Mouse (Mus musculus) liver, embryonic 12.5 days (tissue): ENCODE measurements around the gene Ltf. TPM values are rescaled to one million over a fixed set of nuclear protein-coding genes. Genes with fewer than 3 reads are reported as not detected.

Experiments used
- ATAC-seq: fragments of 200-750 bp; cut with Nextera tagmentation; 2 replicates; pipeline ENCODE4 v1.8.0; 2017; ENCODE audit warnings: moderate number of reproducible peaks, mild to moderate bottlenecking, moderate library complexity
- H3K27ac ChIP-seq: fragments of 300-500 bp; sonication (generic); 2 replicates; pipeline ENCODE4 v1.5.1; 2016; ENCODE audit warnings: mild to moderate bottlenecking
- H3K27me3 ChIP-seq: fragments of 300-500 bp; sonication (generic); replicated peaks from 2 replicates; pipeline ENCODE4 v1.6.1; 2016; ENCODE audit warnings: mild to moderate bottlenecking, moderate library complexity
- H3K36me3 ChIP-seq: fragments of 300-500 bp; sonication (generic); 2 replicates; pipeline ENCODE4 v1.6.1; 2016; ENCODE audit warnings: mild to moderate bottlenecking, moderate library complexity
- H3K4me1 ChIP-seq: fragments of 300-500 bp; sonication (generic); 2 replicates; pipeline ENCODE4 v1.6.1; 2016
- H3K4me2 ChIP-seq: fragments of 300-500 bp; sonication (generic); 2 replicates; pipeline ENCODE4 v1.6.1; 2016; ENCODE audit warnings: mild to moderate bottlenecking, moderate library complexity
- H3K4me3 ChIP-seq: fragments of 300-500 bp; sonication (generic); 2 replicates; pipeline ENCODE4 v1.5.1; 2016; ENCODE audit warnings: mild to moderate bottlenecking, moderate library complexity
- H3K9ac ChIP-seq: fragments of 300-500 bp; sonication (generic); 2 replicates; pipeline ENCODE4 v1.6.1; 2016; ENCODE audit warnings: mild to moderate bottlenecking, moderate library complexity
- H3K9me3 ChIP-seq: fragments of 300-500 bp; sonication (generic); replicated peaks from 2 replicates; pipeline ENCODE4 v1.6.1; 2016; ENCODE audit warnings: mild to moderate bottlenecking, moderate library complexity
- WGBS: fragments of 180-500 bp; shearing (Covaris S2); methylation state at CpG from one replicate; pipeline ENCODE4 v1.1.7; 2016; ENCODE audit not compliant: insufficient replicate concordance; 5-methylcytosine and 5-hydroxymethylcytosine counted together
- polyA plus RNA-seq: library from polyadenylated mRNA; unstranded; fragments of >200 nt; fragmentation: Nextera tagmentation; extraction: Ambion mirVana; gene quantifications from 2 replicates; pipeline ENCODE4 v1.2.1, GENCODE M21; 2016

Ltf gene
- 17.0 and 18.7 TPM in 2 replicates for polyA plus RNA-seq

- 32% methylated on average over 5 of the region's 5 CpGs for WGBS
- Histone ChIP-seq H3K9me3 (no peaks in the 10 kb centered on the region), H3K9ac (no peak within 1 kb of the TSS), H3K27ac (no peak within 1 kb of the TSS), H3K4me2 (no peak within 1 kb of the TSS), H3K4me1 (0 out of 2 replicates have a peak, but pooled peaks cover 11% of the 10 kb centered on the region), H3K36me3 (no peaks in the 10 kb centered on the region), H3K4me3 (no peak within 1 kb of the TSS), H3K27me3 (no peaks in the 10 kb centered on the region)
- ATAC-seq: 0 out of 2 replicates have a peak, but pooled peaks have one; percentile 37
These were observed at the start of gene Ltf for GRCm38 (mm10) chr9:111019022-111019421. TSS of gene Ltf (plus strand) at chr9:111019271.

DNA sequence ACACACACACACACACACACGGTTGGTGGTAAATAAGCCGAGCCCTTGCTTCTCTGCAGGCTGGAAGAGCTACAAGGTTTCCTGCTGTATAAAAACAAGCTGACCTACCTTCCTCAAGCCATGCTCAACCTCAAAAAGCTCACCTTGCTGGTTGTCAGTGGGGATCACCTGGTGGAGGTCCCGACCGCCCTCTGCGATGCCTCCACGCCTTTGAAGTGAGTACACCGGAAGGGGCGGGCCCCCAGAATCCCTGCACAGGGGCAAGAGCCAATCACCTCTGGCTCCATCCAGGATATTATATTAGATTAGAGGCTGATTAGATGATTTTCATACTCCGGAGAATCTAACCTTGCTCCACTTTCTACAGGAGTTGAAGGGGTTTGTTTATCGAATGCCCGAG is 39.7 kb upstream of the Ltf start:
- Histone ChIP-seq H3K4me2 (no peak overlapping the region), H3K9ac (no peak overlapping the region), H3K27ac (no peak overlapping the region), H3K4me1 (no peaks in the 10 kb centered on the region), H3K36me3 (no peaks in the 10 kb centered on the region), H3K27me3 (no peaks in the 10 kb centered on the region), H3K9me3 (no peaks in the 10 kb centered on the region), H3K4me3 (no peak overlapping the region)
- ATAC-seq: no peak
- 84% methylated on average over 11 of the region's 11 CpGs for WGBS

GRCm38 (mm10) chr9:110982351-110982750 is 36.7 kb upstream of the Ltf start:
- peaks cover 4% of the 10 kb centered on the region for H3K36me3 ChIP-seq
- no peak overlapping the region for H3K4me3 ChIP-seq
- ATAC-seq: no peak
- no peak overlapping the region for H3K9ac ChIP-seq
- no peaks in the 10 kb centered on the region for H3K4me1 ChIP-seq
- no peak overlapping the region for H3K27ac ChIP-seq
- H3K9me3 ChIP-seq: no peaks in the 10 kb centered on the region
- no peak overlapping the region for H3K4me2 ChIP-seq
- H3K27me3 ChIP-seq: no peaks in the 10 kb centered on the region
- WGBS: 65% methylated on average over 4 of the region's 4 CpGs

DNA sequence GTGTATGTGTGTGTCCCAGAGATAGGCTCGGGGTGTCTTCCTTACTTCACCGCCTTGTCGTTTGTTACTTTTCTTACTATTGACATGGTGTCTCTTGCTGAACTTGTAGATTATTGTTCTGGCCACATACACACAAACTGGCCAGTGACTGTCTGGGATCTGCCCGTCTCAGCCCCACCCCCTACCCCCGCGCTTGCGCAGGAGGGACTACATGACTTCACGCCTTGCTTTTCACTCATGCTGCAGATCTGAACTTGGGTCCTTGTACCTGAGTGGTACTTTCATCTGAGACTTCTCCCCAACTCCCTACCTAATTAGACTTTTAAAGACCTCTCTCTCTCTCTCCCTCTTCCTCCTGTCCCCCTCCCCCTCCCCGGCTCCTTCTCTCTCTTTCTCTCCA is 35.0 kb upstream of the Ltf start:
- H3K36me3 ChIP-seq: peaks cover 4% of the 10 kb centered on the region
- ATAC-seq: no peak
- H3K9ac ChIP-seq: no peak overlapping the region
- WGBS: 85% methylated on average over 9 of the region's 9 CpGs
- no peak overlapping the region for H3K4me3 ChIP-seq
- no peaks in the 10 kb centered on the region for H3K4me1 ChIP-seq
- no peaks in the 10 kb centered on the region for H3K27me3 ChIP-seq
- no peak overlapping the region for H3K4me2 ChIP-seq
- no peaks in the 10 kb centered on the region for H3K9me3 ChIP-seq
- no peak overlapping the region for H3K27ac ChIP-seq

GRCm38 (mm10) chr9:110985541-110985940 is 33.5 kb upstream of the Ltf start:
- no peak for ATAC-seq
- 87% methylated on average over 5 of the region's 5 CpGs for WGBS
- Histone ChIP-seq H3K4me2 (no peak overlapping the region), H3K36me3 (peaks cover 4% of the 10 kb centered on the region), H3K27me3 (no peaks in the 10 kb centered on the region), H3K9ac (no peak overlapping the region), H3K9me3 (no peaks in the 10 kb centered on the region), H3K27ac (no peak overlapping the region), H3K4me1 (no peaks in the 10 kb centered on the region), H3K4me3 (no peak overlapping the region)

DNA sequence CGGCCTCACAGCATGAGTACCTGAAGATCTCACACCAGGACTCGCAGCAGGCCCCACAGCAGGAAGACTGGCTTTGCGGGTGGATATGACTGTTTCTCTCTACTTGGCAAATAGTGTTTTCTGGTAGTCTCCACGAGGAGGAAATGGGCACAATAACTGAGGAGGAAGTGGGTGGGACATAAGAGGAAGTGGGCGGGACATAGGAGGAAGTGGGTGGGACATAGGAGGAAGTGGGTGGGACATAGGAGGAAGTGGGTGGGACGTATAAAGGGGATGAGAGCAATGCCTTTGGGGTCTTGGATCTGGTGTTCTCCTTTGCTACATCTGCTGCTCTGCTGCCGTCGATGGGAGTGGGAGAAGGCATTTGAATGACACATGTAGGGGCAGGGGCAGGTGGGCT is 33.1 kb upstream of the Ltf start:
- no peak for ATAC-seq
- WGBS: 72% methylated on average over 8 of the region's 8 CpGs
- no peaks in the 10 kb centered on the region for H3K27me3 ChIP-seq
- no peak overlapping the region for H3K4me2 ChIP-seq
- no peak overlapping the region for H3K27ac ChIP-seq
- peaks cover 4% of the 10 kb centered on the region for H3K36me3 ChIP-seq
- no peaks in the 10 kb centered on the region for H3K4me1 ChIP-seq
- no peak overlapping the region for H3K4me3 ChIP-seq
- no peak overlapping the region for H3K9ac ChIP-seq
- H3K9me3 ChIP-seq: no peaks in the 10 kb centered on the region

GRCm38 (mm10) chr9:110987331-110987730 is 31.7 kb upstream of the Ltf start:
- H3K27ac ChIP-seq: peak overlapping the region; percentile 58
- no peaks in the 10 kb centered on the region; the same call in 1 of the 2 replicates for H3K27me3 ChIP-seq
- peaks cover 4% of the 10 kb centered on the region for H3K36me3 ChIP-seq
- no peak overlapping the region for H3K4me3 ChIP-seq
- 70% methylated on average over 4 of the region's 4 CpGs for WGBS
- no peaks in the 10 kb centered on the region for H3K9me3 ChIP-seq
- peak overlapping the region; percentile 36 for H3K4me2 ChIP-seq
- ATAC-seq: no peak
- no peaks in the 10 kb centered on the region for H3K4me1 ChIP-seq
- no peak overlapping the region for H3K9ac ChIP-seq

GRCm38 (mm10) chr9:110988078-110988477 is 31.0 kb upstream of the Ltf start:
- Histone ChIP-seq H3K27ac (peak overlapping the region; percentile 11; the same call in 1 of the 2 replicates), H3K4me2 (peak overlapping the region; percentile 36), H3K4me1 (no peaks in the 10 kb centered on the region), H3K27me3 (no peaks in the 10 kb centered on the region; the same call in 1 of the 2 replicates), H3K36me3 (peaks cover 4% of the 10 kb centered on the region), H3K9ac (no peak overlapping the region), H3K4me3 (no peak overlapping the region), H3K9me3 (no peaks in the 10 kb centered on the region)
- 51% methylated on average over 3 of the region's 3 CpGs for WGBS
- ATAC-seq: no peak

DNA sequence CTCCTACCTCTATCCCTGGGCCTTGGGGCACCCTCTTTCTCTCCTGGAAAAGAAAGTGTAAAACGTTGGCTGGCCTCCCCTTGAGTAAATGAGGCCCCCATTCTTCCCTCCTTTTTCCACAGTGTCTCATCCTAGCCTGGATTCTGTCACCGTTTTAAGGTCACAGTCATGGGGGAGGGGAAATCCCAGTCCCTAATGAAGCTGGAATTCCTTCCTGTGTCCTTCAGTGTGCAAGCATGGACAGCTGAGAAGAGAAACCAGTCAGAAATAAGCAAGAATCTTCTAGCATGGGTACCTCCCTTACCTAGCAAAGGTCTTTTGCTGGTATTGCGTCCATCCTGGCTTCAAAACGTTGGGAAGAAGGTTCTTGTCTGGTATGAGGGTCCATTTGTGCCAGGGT is 29.9 kb upstream of the Ltf start:
- peak overlapping the region; percentile 36 for H3K4me2 ChIP-seq
- peak overlapping the region; percentile 64 for H3K27ac ChIP-seq
- no peak for ATAC-seq
- peaks cover 5% of the 10 kb centered on the region for H3K4me1 ChIP-seq
- H3K9ac ChIP-seq: 0 out of 2 replicates have a peak overlapping the region, but pooled peaks have one; percentile 5
- H3K27me3 ChIP-seq: no peaks in the 10 kb centered on the region; the same call in 1 of the 2 replicates
- WGBS: 35% methylated on average over 4 of the region's 4 CpGs
- H3K4me3 ChIP-seq: peak overlapping the region; percentile 27
- peaks cover 4% of the 10 kb centered on the region for H3K36me3 ChIP-seq
- no peaks in the 10 kb centered on the region for H3K9me3 ChIP-seq

DNA sequence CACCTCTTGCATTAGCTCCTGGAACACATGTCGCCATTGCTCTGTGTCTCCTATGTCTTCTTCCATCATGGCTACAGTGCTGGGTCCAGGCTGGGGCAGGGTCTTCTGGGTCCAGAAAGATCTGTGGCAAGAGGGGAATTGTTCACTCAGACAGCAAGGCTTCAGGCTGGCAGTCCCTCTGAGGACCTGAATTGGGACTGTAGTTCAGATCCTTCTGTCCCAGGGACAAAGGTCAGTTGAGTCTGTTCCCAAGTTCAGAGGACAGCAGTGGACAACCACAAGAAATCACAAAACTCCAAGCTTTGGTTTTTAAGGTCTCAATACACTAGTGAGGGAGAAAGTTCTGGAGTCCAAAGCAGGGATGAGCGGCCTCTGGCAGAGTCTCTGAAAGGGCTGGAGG is 29.5 kb upstream of the Ltf start:
- H3K9me3 ChIP-seq: no peaks in the 10 kb centered on the region
- peak overlapping the region; percentile 5; the same call in 1 of the 2 replicates for H3K9ac ChIP-seq
- peaks cover 9% of the 10 kb centered on the region for H3K4me1 ChIP-seq
- peak overlapping the region; percentile 36 for H3K4me2 ChIP-seq
- no peak for ATAC-seq
- H3K4me3 ChIP-seq: peak overlapping the region; percentile 27
- H3K27me3 ChIP-seq: no peaks in the 10 kb centered on the region; the same call in 1 of the 2 replicates
- peak overlapping the region; percentile 64 for H3K27ac ChIP-seq
- peaks cover 4% of the 10 kb centered on the region for H3K36me3 ChIP-seq
- 66% methylated on average over 2 of the region's 2 CpGs for WGBS

GRCm38 (mm10) chr9:110990204-110990603 is 28.9 kb upstream of the Ltf start, which contains the start of gene Rtp3:
TSS of gene Rtp3 (minus strand) at chr9:110990583.
- Histone ChIP-seq H3K27ac (peak within 1 kb of the TSS; percentile 64), H3K4me3 (peak within 1 kb of the TSS; percentile 27)
- 29% methylated on average over 6 of the region's 6 CpGs for WGBS

DNA sequence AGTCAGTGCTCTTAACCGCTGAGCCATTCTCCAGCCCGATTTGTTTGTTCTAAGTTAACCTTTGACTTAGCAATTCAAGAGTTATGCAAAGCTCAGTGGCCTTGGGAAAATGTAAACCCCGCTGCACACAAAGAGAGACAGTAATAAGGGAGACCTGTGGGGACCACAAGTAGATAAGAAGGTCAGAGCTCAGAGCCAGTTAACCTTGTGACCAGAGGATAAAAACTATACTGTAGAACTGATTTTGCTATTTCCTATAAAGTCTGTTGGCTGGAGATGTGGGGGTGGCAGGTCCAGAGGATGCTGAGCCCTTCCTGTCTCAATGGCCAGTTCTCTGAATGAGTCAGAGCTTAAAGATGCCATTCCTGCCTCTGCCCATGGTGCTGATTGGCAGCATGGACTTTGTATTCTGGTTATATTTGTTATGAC is 25.8 kb upstream of the Ltf start:
- Histone ChIP-seq H3K9me3 (no peaks in the 10 kb centered on the region), H3K27ac (peak overlapping the region; percentile 69), H3K4me2 (no peak overlapping the region), H3K9ac (no peak overlapping the region), H3K36me3 (no peaks in the 10 kb centered on the region), H3K27me3 (no peaks in the 10 kb centered on the region; the same call in 1 of the 2 replicates), H3K4me3 (no peak overlapping the region), H3K4me1 (peaks cover 14% of the 10 kb centered on the region)
- peak; percentile 45 for ATAC-seq
- WGBS: 37% methylated on average over 3 of the region's 3 CpGs

More at GRCm38 (mm10) chr9:110990204-110990603, 28.9 kb upstream of the Ltf start, which contains the start of gene Rtp3:
- ATAC-seq: no peak
- peak within 1 kb of the TSS; percentile 5; the same call in 1 of the 2 replicates for H3K9ac ChIP-seq
- H3K27me3 ChIP-seq: no peaks in the 10 kb centered on the region; the same call in 1 of the 2 replicates
- H3K4me1 ChIP-seq: peaks cover 14% of the 10 kb centered on the region
- peak within 1 kb of the TSS; percentile 36 for H3K4me2 ChIP-seq
- no peaks in the 10 kb centered on the region for H3K9me3 ChIP-seq
- peaks cover 4% of the 10 kb centered on the region for H3K36me3 ChIP-seq
